Mouse (Mus musculus): ENCODE data around the gene Brsk2.
A peak's percentile ranks its signal among the peaks of the same experiment; 100 is the strongest.
"Not testable (repeated sequence)": the region's sequence is repeated elsewhere in the genome, so short reads cannot be mapped to it uniquely, and the experiment has no call there.

Brsk2 gene

GRCm38 (mm10) chr7:141948906-141949798 is at the start of gene Brsk2:
Gene Brsk2, plus strand, starts transcription at chr7:141949751.
- DNase-seq: peak; percentile 98 to 99

DNA sequence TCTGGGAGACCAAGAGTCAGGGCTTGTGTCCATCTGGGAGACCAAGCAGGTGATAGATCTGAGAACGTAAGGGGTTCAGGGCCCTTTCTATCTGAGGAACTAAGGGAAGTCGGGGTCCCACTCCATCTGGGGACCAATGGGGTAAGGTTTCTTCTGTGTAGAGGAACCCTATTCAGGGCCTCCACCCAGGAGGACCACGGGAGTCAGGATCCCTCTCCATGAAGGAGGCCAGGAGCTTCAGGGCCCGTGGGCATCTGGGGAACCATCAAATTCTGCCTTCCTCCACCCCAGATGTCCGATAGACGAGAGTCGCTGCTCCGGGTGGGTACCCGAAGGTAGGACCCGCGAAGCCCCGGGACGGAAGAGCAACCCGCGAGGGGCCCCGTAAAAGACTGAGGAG is 47.7 kb upstream of the Brsk2 start:
- no peak for DNase-seq

DNA sequence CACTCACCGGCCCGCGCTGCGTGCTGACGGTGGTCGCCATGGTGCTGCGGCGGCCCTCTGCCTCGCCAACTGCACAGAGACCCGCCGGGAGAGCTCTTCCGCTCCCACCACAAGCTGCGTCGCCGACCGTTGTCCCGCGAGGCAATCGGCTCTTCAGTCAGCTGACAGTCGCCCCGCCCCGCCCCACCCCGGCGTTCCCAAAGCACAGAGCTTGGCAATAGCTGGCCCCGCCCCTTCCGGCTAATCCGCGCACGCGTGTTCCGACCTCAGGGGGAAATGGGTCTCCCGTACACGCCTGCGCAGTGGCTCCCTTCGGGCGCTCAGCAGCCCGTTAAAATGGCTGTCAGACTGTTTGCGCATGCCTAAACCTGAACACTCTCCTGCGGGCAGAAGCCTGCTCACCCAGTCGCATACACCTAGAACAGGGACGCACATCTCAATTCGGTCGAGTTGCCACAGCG is 47.3 kb upstream of the Brsk2 start:
- peak; percentile 100 for DNase-seq

- DNase-seq: no peak
Observed at GRCm38 (mm10) chr7:141902791-141903190, 46.8 kb upstream of the Brsk2 start.

- peak in 1 of 2 experiments; percentile 17 for DNase-seq
Observed at GRCm38 (mm10) chr7:141908591-141908990, 41.0 kb upstream of the Brsk2 start.

DNA sequence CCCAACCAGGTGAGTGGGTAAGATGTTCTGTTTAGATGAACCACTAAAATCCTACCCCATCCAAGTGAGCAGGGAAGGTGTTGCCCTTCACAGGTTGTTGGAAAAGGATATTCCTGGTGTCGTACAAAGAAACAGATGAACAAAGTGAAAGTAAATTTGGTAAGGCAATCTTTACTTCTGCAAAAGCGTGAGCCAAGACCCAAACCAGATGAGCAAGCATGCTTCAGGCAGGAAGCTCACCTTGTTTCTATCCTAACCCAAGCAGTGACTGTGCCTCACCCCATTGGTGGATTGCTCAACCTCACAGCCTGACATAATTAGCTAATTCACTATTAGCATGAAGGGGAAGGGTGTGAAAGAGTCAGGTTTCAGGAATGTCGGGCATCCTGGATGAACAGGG is 38.2 kb upstream of the Brsk2 start:
- no peak for DNase-seq

DNA sequence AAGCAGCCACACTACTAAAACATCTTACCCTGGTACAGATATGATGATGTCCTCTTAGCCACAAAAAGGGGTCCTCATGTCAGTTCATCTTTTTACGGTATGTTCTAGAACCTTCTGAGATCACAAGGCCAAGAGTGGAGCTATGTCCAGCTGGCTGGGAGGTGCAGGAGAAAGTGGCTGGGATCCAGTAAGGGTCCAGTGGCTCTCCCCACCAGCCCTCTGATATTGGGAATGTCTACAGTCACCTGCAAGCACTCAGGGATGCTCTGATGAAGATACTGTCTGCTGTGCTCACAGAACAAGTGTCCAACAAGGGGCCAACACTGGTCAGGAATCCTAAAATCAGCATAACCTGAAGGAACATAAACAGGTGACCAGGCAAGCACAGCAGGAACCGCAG is 31.1 kb upstream of the Brsk2 start, which contains the start of gene Tollip:
TSS of gene Tollip (minus strand) at position 101 of the 400 bp plus-strand sequence.
- no peak for DNase-seq

DNA sequence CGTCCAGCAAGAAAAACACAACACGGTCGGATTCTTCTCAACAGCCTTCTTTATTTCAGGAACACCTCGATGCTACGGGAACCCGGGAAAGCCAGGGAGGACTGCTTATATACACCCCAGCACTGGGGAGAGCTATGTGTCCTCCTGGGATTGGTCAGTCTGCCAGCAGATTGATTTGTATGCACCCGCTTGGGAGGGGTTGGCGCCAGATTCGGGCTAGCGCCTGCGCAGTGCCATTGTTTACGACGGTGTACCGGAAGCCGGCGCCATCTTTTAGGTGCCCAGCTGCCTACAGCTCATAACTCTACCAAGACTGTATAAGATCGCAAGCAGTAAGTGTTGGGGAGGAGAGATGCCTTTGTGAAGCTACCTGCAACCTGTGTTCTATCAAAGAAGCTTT is 25.4 kb upstream of the Brsk2 start:
- DNase-seq: not testable (repeated sequence)

DNA sequence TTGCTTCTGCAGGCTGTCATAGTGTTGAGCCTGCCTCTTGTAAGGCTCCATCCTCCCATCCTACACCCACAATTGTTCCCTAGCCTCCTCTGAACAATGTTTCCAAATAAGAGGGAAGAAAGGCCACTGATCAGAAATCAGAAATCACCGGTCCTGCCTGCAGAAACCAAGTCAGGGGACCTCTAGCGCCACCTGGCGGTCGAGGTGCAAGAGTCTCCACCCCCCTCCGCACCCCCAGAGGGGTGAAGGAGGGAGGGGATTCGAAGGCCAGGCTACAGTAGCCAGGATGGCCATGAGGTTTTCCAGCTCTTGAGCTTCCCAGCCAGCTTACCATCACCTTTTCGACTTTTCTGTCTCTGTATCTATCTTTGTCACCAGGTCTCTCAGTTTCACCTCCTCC is 24.6 kb upstream of the Brsk2 start:
- DNase-seq: peak; percentile 94 to 97

GRCm38 (mm10) chr7:141928642-141929041 is 20.9 kb upstream of the Brsk2 start:
- DNase-seq: no peak

- DNase-seq: peak; percentile 96 to 97
Observed at GRCm38 (mm10) chr7:141934128-141934898, 15.2 kb upstream of the Brsk2 start.

DNA sequence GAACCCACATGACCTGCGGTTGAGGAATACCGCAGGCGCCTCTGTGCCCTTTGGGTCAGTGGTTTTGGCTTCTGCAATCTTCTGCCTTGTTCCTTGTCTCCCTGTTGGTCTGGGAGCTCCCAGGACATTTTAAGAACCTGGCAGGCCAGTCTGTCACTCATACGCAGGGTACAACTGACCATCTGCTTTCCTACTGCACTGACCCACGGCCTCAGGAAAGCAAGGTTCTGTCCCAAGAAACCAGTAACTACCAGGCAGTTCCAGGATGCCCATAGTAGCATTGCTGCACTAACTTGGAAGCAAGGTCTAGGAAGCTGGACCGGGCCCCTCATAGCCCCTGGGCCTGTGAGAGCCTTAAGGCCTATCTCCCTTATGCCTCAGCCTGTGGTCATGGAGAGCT is 14.6 kb upstream of the Brsk2 start:
- DNase-seq: peak in 1 of 2 experiments; percentile 59

DNA sequence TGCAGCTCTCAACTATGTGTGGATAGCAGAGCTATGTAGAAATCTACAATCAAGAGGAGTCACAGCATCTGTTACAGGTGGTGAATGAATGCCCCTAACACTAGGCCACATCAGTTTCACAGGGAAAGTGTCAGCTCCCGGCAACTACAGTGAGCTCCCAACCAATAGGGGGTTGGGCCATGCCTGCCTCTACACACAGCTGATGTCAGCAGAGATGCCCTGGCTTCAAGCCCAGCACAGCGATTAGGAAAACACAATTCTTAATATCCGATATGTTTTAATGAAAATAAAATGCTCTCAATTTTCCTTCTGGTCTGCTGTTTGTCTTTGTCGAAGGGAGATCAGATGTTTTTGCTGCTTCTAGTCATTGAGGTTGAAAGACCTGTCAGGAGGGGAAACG is 6.1 kb upstream of the Brsk2 start:
- peak; percentile 63 to 67 for DNase-seq

DNA sequence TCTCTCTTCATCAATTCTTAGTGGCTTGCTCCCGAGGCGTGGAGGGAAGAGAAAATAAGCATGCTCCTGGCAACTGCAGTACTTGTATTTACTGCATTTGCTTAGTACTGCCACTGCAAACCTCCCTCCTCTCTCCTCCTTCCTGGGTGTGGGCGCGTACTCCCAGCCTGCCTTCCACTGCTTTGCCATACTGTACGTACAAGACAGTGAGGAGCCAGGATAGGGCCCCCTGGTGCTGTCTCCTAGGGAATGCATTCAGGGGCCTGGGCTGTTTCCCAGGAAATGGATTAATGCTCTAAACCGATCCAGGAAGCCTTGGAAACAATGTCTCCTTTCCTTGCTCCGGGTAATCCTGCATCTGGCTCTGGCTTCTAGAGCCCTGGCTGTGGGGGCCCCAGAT is 3.6 kb upstream of the Brsk2 start:
- DNase-seq: peak; percentile 56 to 68

DNA sequence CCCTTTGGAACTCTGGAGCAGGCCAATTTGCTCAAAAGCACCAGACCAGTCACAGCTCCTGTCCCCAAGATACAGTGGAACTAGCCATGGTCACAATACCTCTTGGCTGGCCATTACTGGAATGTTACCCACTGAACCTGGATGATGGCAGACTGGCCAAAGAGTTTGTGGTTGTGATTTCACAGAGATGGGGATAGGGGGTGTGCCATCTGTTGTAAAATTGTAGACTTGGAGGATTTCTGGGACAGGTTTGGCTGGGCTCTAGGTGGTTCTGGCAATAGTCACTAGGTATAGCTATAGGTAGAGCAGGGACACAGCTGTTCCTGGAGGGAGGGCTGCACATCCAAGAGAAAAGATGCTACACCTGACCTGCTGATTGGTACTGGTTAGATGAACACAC is 2.0 kb upstream of the Brsk2 start:
- peak in 1 of 2 experiments; percentile 34 for DNase-seq

- DNase-seq: peak; percentile 54 to 59
Observed at GRCm38 (mm10) chr7:141948045-141948444, 1.5 kb upstream of the Brsk2 start.

DNA sequence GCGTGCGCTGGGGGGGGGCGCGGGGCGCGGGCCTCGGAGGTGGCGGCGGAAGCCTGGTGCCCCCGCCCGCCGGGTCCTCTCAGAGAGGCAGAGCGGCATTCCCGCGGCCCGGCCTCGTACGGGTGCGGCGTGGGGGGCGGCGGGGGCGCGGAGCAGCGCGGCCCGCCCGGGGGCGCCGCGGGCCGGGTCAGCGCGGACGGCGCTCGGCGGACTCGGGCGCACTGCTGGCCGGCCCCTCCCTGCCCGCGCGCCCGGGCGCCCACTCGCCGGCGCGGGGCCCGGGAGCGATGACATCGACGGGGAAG is 200 bp downstream of the Brsk2 start:
- DNase-seq: no peak

- DNase-seq: peak; percentile 87 to 90
Observed at GRCm38 (mm10) chr7:141950104-141951013, 808 bp downstream of the Brsk2 start.

- peak; percentile 68 to 71 for DNase-seq
Observed at GRCm38 (mm10) chr7:141951821-141952220, 2.3 kb downstream of the Brsk2 start.

GRCm38 (mm10) chr7:141952920-141953319 is 3.4 kb downstream of the Brsk2 start:
- no peak for DNase-seq

DNA sequence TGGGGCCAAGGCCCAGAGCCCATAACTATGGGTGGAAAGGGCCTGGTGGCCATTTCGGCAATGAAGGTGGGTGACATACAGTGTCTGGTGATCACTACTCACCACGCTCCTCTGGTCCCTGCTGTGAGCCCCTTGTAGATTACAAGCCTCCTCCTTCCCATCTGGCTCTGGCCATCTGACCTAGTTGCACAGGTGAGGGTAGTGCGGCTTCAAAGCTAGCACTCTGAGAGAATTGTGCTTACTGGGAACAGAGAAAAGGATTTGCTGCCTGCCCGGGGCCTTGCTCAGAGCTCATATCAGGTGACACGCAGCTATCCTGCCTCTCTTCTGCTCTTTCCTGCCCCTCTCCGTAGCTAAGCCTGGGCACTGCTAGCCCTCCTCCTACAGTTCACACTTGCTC is 4.1 kb downstream of the Brsk2 start:
- DNase-seq: no peak

DNA sequence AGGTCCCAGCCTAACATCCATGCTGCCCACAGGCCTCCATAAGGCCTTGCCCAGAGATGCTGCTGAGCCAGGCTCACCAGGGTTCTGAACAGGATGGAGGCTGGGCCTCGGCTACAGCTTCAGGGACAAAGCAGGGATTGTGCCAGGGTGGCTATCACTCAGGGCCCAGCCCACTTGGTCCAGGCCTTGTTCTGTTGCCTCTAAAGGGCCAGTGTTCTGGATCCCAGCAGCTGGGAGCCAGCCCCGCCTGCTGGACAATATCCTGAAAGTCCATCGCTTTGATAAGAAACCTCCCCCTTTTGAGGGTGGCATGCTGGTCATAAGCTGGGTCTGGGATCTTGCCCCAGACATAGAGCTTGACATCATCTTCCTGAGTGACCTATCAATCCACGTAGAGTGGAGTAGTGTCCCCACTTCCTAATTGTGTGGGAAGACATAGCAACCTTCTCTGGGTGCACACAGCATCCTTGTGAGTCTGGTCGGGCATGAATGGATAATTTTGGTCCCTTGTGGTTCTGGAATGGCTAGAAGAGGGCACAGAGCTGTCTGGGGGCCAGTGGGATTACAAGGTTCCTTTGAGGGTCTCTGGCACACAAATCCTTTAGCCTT is 6.1 kb downstream of the Brsk2 start:
- peak; percentile 41 to 59 for DNase-seq
